Mouse (Mus musculus) heart, embryonic 10.5 days (tissue): ENCODE measurements around the gene Vsx2. TPM values are rescaled to one million over a fixed set of nuclear protein-coding genes. Genes with fewer than 3 reads are reported as not detected.
A peak's percentile ranks its signal among the peaks of the same experiment; 100 is the strongest.

Source experiments
- DNase-seq: peaks from one replicate; pipeline ENCODE4 v3.0.0-alpha.2; 2017; ENCODE audit warnings: low spot score
- H3K27ac ChIP-seq: fragments of 300-500 bp; sonication (generic); 2 replicates; pipeline ENCODE4 v1.5.1; 2016; ENCODE audit warnings: mild to moderate bottlenecking
- H3K27me3 ChIP-seq: fragments of 300-500 bp; sonication (generic); 2 replicates; pipeline ENCODE4 v1.6.1; 2016; ENCODE audit warnings: mild to moderate bottlenecking; ENCODE audit not compliant: poor library complexity, insufficient read depth, severe bottlenecking
- H3K36me3 ChIP-seq: fragments of 300-500 bp; sonication (generic); 2 replicates; pipeline ENCODE4 v1.6.1; 2016; ENCODE audit warnings: mild to moderate bottlenecking, moderate library complexity
- H3K4me1 ChIP-seq: fragments of 300-500 bp; sonication (generic); 2 replicates; pipeline ENCODE4 v1.6.1; 2016; ENCODE audit warnings: mild to moderate bottlenecking
- H3K4me3 ChIP-seq: fragments of 300-500 bp; sonication (generic); 2 replicates; pipeline ENCODE4 v1.5.1; 2016; ENCODE audit warnings: mild to moderate bottlenecking, moderate library complexity
- H3K9me3 ChIP-seq: fragments of 300-500 bp; sonication (generic); 2 replicates; pipeline ENCODE4 v1.6.1; 2016; ENCODE audit warnings: mild to moderate bottlenecking, moderate library complexity
- WGBS: fragments of 180-500 bp; shearing (Covaris S2); methylation state at CpG from one replicate; pipeline ENCODE4 v1.1.7; 2016; 5-methylcytosine and 5-hydroxymethylcytosine counted together
- polyA plus RNA-seq: library from polyadenylated mRNA; unstranded; fragments of >200 nt; fragmentation: Nextera tagmentation; extraction: Ambion mirVana; gene quantifications from 2 replicates; pipeline ENCODE4 v1.2.1, GENCODE M21; 2016

Vsx2 gene
- polyA plus RNA-seq, 1 experiment from 2014 or later, result not detected

GRCm38 (mm10) chr12:84546577-84547085 is 22.9 kb upstream of the Vsx2 start:
- Histone ChIP-seq H3K27me3 (peaks cover 6% of the 10 kb centered on the region; the same call in 1 of the 2 replicates), H3K4me3 (no peak overlapping the region), H3K4me1 (no peaks in the 10 kb centered on the region; the same call in 1 of the 2 replicates), H3K27ac (no peak overlapping the region), H3K9me3 (no peaks in the 10 kb centered on the region), H3K36me3 (no peaks in the 10 kb centered on the region)
- 63% methylated on average over 2 of the region's 2 CpGs for WGBS
- DNase-seq, result peak; percentile 61

- Histone ChIP-seq H3K27me3 (peaks cover 15% of the 10 kb centered on the region; the same call in 1 of the 2 replicates), H3K9me3 (no peaks in the 10 kb centered on the region), H3K27ac (no peak overlapping the region), H3K4me1 (no peaks in the 10 kb centered on the region; the same call in 1 of the 2 replicates), H3K4me3 (no peak overlapping the region), H3K36me3 (no peaks in the 10 kb centered on the region)
- no peak for DNase-seq
- 54% methylated on average over 8 of the region's 8 CpGs for WGBS
Measured at GRCm38 (mm10) chr12:84548251-84548650, 21.3 kb upstream of the Vsx2 start.

- H3K4me3 ChIP-seq, result no peak overlapping the region
- H3K4me1 ChIP-seq, result no peaks in the 10 kb centered on the region
- 53% methylated on average over 8 of the region's 8 CpGs for WGBS
- no peaks in the 10 kb centered on the region for H3K36me3 ChIP-seq
- no peaks in the 10 kb centered on the region for H3K9me3 ChIP-seq
- 0 out of 2 replicates have a peak, but pooled peaks cover 12% of the 10 kb centered on the region for H3K27me3 ChIP-seq
- DNase-seq, result no peak
- H3K27ac ChIP-seq, result no peak overlapping the region
Measured at GRCm38 (mm10) chr12:84555218-84555617, 14.3 kb upstream of the Vsx2 start.

- WGBS, result 47% methylated on average over 4 of the region's 4 CpGs
- H3K4me3 ChIP-seq, result no peak overlapping the region
- no peaks in the 10 kb centered on the region for H3K4me1 ChIP-seq
- H3K36me3 ChIP-seq, result no peaks in the 10 kb centered on the region
- no peak overlapping the region for H3K27ac ChIP-seq
- H3K9me3 ChIP-seq, result no peaks in the 10 kb centered on the region
- DNase-seq, result no peak
- H3K27me3 ChIP-seq, result peaks cover 27% of the 10 kb centered on the region
Measured at GRCm38 (mm10) chr12:84562558-84562957, 7.0 kb upstream of the Vsx2 start.

GRCm38 (mm10) chr12:84567576-84567975 is 2.0 kb upstream of the Vsx2 start:
- peaks cover 23% of the 10 kb centered on the region for H3K4me1 ChIP-seq
- H3K4me3 ChIP-seq, result no peak overlapping the region
- WGBS, result 75% methylated on average over 6 of the region's 6 CpGs
- no peaks in the 10 kb centered on the region for H3K9me3 ChIP-seq
- no peak overlapping the region for H3K27ac ChIP-seq
- no peak for DNase-seq
- peaks cover 77% of the 10 kb centered on the region for H3K27me3 ChIP-seq
- no peaks in the 10 kb centered on the region for H3K36me3 ChIP-seq

- Histone ChIP-seq H3K4me1 (peaks cover 23% of the 10 kb centered on the region), H3K36me3 (no peaks in the 10 kb centered on the region), H3K4me3 (peak overlapping the region; percentile 45), H3K9me3 (no peaks in the 10 kb centered on the region), H3K27me3 (peaks cover 95% of the 10 kb centered on the region), H3K27ac (no peak overlapping the region)
- DNase-seq, result no peak
- under 1% methylated on average over 40 of the region's 40 CpGs for WGBS
Measured at GRCm38 (mm10) chr12:84569976-84570693, 573 bp downstream of the Vsx2 start.

GRCm38 (mm10) chr12:84570694-84571415 is 1.3 kb downstream of the Vsx2 start:
- no peak for DNase-seq
- Histone ChIP-seq H3K27me3 (peaks cover 98% of the 10 kb centered on the region), H3K4me3 (peak overlapping the region; percentile 39; the same call in 1 of the 2 replicates), H3K4me1 (peaks cover 23% of the 10 kb centered on the region), H3K27ac (no peak overlapping the region), H3K36me3 (no peaks in the 10 kb centered on the region), H3K9me3 (no peaks in the 10 kb centered on the region)
- WGBS, result 2% methylated on average over 34 of the region's 34 CpGs

- Histone ChIP-seq H3K9me3 (no peaks in the 10 kb centered on the region), H3K27me3 (peaks cover 100% of the 10 kb centered on the region), H3K27ac (no peak overlapping the region), H3K4me1 (peaks cover 23% of the 10 kb centered on the region), H3K4me3 (peak overlapping the region; percentile 39), H3K36me3 (no peaks in the 10 kb centered on the region)
- WGBS, result 2% methylated on average over 43 of the region's 43 CpGs
- peak; percentile 79 for DNase-seq
Measured at GRCm38 (mm10) chr12:84571466-84572340, 2.1 kb downstream of the Vsx2 start.

GRCm38 (mm10) chr12:84572341-84572720 is 2.8 kb downstream of the Vsx2 start:
- H3K9me3 ChIP-seq, result no peaks in the 10 kb centered on the region
- H3K27me3 ChIP-seq, result peaks cover 100% of the 10 kb centered on the region
- peaks cover 23% of the 10 kb centered on the region for H3K4me1 ChIP-seq
- H3K27ac ChIP-seq, result no peak overlapping the region
- WGBS, result 5% methylated on average over 7 of the region's 7 CpGs
- H3K4me3 ChIP-seq, result no peak overlapping the region; the same call in 1 of the 2 replicates
- no peak for DNase-seq
- H3K36me3 ChIP-seq, result no peaks in the 10 kb centered on the region

- DNase-seq, result no peak
- H3K4me3 ChIP-seq, result no peak overlapping the region
Measured at GRCm38 (mm10) chr12:84573094-84573493, 3.5 kb downstream of the Vsx2 start.

GRCm38 (mm10) chr12:84577768-84578439 is 8.3 kb downstream of the Vsx2 start:
- no peak for DNase-seq
- Histone ChIP-seq H3K27ac (no peak overlapping the region), H3K9me3 (no peaks in the 10 kb centered on the region), H3K4me1 (0 out of 2 replicates have a peak, but pooled peaks cover 5% of the 10 kb centered on the region), H3K27me3 (peaks cover 51% of the 10 kb centered on the region), H3K36me3 (no peaks in the 10 kb centered on the region), H3K4me3 (no peak overlapping the region)
- 73% methylated on average over 11 of the region's 11 CpGs for WGBS

More at GRCm38 (mm10) chr12:84573094-84573493, 3.5 kb downstream of the Vsx2 start:
- no peaks in the 10 kb centered on the region for H3K9me3 ChIP-seq
- H3K4me1 ChIP-seq, result peaks cover 23% of the 10 kb centered on the region
- peaks cover 94% of the 10 kb centered on the region for H3K27me3 ChIP-seq
- no peaks in the 10 kb centered on the region for H3K36me3 ChIP-seq
- no peak overlapping the region for H3K27ac ChIP-seq
- WGBS, result 25% methylated on average over 7 of the region's 7 CpGs

GRCm38 (mm10) chr12:84578440-84578770 is 8.8 kb downstream of the Vsx2 start:
- peaks cover 46% of the 10 kb centered on the region for H3K27me3 ChIP-seq
- 0 out of 2 replicates have a peak, but pooled peaks cover 5% of the 10 kb centered on the region for H3K4me1 ChIP-seq
- H3K4me3 ChIP-seq, result no peak overlapping the region
- H3K9me3 ChIP-seq, result no peaks in the 10 kb centered on the region
- H3K36me3 ChIP-seq, result no peaks in the 10 kb centered on the region
- H3K27ac ChIP-seq, result no peak overlapping the region
- WGBS, result 36% methylated on average over 5 of the region's 5 CpGs
- no peak for DNase-seq
